Mouse (Mus musculus) heart, adult 18-20 months (tissue): ENCODE results near the gene Epb41l4b. TPM values are rescaled to one million over a fixed set of nuclear protein-coding genes. Genes with fewer than 3 reads are reported as not detected.

ENCODE experiments used
- DNase-seq, 2 experiments: peaks; one replicate each; pipeline ENCODE4 v3.0.0; 2021 to 2022; ENCODE audit warnings: mixed read lengths in 1 of 2
- total RNA-seq, 2 experiments: library from RNA; stranded (reverse); gene quantifications; 2 replicates each; pipeline ENCODE4 v1.2.3; 2021

Epb41l4b gene
- total RNA-seq, 2 experiments from 2014 or later, result 2.0 to 2.3 TPM

- no peak for DNase-seq
Observed at GRCm38 (mm10) chr4:57015032-57015431, 128.2 kb downstream of the Epb41l4b start.

DNA sequence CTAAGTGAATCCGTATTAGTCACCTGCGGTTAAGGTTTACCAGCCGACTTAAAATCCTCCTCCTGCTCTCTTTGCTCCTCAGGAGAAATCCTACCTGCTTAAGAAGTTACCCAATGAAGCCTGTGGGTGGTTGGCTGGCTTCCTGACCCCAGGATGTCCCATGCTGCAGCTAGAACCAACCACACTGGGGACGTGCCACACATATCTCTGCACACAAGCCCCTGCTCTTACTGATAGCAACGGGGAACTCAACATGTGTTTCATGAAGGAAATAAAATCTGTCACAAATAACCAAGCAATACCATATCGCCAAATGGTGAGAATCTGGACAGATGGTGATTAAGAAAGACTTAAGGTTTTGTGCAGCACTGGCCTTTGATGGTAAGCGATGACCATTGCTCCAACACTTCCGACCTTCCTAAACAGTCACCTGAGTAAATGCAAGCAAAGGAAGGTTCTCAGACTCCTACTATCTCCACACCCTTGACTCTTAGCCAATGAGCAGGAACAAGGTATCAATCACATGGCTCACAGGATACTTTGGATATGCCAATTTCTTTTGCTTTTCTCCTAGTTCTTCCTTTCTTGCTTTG, 131.7 kb downstream of the Epb41l4b start:
- no peak for DNase-seq

DNA sequence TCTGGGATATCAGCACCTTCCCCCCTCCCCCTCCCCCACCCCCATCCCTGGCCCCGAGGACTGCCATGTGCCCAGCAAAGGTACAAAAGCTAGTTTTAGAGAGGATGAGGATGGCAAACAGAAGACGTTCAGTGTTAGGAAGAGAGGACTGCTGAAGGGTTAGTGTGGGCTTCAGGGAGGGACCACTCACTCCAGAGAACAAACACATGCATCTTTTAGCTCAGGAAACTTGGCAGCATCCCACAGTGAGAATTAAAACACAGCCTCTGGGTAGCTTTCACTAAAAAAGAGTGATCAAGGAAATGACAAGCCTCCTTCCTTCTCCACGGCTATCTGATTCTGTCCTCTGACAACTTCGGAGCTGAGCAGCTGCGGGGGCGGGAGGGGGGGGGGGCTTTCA, 132.3 kb downstream of the Epb41l4b start:
- DNase-seq, result no peak

- DNase-seq, result peak; percentile 11 to 12
Observed at GRCm38 (mm10) chr4:57010425-57010824, 132.8 kb downstream of the Epb41l4b start.

DNA sequence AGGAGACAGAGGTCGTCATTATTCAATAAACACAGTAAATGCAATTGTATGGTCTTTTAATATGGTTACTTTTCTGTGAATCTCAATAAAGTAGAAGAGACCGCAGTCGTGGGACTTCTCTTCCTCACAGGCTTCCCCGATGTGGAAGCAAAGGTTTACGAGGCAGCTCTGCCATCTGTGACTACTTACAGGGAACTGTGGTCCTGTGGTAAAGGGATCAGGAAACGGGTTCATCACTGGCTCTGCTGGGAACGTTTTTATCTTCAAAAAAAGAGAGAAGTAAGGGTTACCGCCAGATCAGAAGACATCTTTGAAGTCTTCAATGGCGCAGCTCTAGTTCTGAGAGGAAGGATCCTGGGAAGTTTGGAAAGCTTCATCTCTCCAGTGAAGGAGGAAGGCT, 135.5 kb downstream of the Epb41l4b start:
- DNase-seq, result no peak

DNA sequence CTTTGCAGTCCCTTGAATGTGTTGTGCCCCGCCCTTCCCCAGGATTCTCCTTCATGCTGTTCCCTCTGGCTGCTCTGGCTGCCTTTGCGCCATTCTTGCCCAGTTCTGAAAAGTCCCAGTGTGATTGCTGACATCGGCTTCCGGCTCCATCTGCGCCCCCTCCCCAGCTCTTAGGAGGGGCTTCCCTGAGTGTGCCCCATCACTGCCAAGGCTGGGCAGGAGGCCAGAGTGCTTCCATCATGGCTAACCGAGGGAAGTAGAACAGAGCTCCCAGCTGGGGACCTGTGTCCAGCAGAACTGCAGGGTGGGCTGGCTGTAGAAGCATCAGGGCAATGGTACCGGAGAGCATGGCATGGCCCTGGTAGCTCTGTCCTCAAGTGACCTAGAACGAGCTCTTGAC, 138.2 kb downstream of the Epb41l4b start:
- no peak for DNase-seq

GRCm38 (mm10) chr4:57003886-57004285, 139.4 kb downstream of the Epb41l4b start:
- no peak for DNase-seq

DNA sequence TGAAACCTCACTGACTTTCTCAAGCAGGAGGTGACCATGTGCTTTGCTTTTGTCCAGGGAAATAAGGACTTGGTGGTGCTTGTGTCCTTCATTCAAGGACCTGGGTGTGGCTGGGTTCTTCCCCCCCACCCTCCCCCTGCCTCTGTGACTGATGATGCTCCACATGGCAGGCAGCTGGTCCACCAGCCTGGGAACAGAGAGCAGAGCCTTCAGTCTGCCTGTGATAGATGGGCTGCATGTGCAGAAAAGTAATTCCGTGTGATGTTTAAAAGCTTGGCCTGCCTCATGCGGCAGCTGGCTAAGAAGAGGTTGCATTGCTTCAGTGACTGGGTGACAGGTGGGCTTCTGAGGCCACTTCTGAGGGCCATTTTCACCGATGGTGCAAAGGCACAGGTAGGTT, 140.5 kb downstream of the Epb41l4b start:
- DNase-seq, result no peak

DNA sequence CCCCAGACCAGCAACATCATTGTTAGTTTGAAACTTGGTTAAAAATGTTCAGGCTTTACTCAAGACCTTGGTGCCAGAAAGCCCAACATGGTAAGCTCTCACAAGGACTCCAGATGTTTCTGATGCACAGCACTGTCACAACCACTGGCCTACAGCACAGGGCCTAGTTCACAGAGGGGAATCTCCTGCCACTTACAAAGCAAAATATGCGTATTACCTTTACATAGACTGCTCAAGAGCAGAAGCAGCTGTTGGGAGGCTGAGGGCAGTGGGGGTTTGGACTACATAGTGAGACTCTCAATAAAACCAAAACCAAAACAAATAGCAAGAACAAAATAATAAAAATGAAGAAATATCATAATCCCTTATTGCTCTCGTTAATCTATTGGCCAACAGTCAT, 141.8 kb downstream of the Epb41l4b start:
- no peak for DNase-seq

- no peak for DNase-seq
Observed at GRCm38 (mm10) chr4:56993331-56993730, 149.9 kb downstream of the Epb41l4b start.

GRCm38 (mm10) chr4:56991951-56992350, 151.3 kb downstream of the Epb41l4b start:
- no peak for DNase-seq

DNA sequence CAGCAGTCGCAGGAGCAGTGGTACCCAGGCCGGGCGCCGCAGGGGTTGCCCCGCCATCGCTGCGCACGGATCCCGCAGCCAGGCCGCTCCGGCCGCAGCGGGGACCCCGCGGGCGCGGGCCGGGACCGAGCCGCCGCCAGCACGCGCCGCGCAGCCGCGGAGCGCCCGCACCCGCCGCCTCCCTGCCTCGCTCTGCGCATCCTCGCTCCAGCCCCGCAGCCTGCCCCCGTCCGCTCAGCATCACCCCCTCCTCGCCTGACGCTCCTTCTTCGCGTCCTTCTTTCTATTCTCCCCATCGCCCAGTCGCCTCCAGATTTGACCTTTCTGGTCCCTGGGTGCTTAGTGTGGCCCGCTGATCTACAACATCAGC, 153.0 kb downstream of the Epb41l4b start, which contains the start of gene Frrs1l:
Gene Frrs1l, minus strand, starts transcription at position 177 of the 370 bp plus-strand sequence.
- no peak for DNase-seq

GRCm38 (mm10) chr4:56989431-56990214, 153.6 kb downstream of the Epb41l4b start:
- DNase-seq, result no peak

DNA sequence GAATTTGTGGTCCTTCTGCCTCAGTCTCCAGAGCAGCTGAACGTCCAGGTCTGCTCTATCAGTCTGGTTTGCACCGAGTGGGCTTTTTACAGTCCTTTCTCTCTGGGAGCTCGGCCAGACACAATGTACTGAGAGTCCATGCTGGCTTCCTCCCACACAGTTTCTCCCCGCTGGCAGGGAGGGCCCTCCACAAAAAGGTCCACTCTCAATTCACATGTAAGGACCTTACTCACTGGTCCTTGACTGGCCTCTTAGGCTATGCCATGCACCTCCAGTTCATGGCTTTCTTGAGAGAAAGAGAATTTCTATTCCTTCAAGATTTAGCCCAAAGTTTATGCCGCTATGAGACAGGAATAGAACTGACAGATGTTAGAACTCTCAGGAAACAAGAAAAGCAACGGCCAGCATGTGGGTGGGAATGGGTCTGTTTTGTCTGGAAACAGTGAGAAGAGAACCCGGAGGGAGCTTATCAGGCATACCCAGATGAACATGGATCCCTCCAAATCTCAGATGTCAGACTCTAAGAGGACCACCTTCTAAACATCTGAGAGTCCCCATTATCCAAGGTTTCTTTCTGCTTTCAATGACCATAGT, 177.6 kb downstream of the Epb41l4b start:
- DNase-seq, result peak in 1 of 2 experiments; percentile 35

DNA sequence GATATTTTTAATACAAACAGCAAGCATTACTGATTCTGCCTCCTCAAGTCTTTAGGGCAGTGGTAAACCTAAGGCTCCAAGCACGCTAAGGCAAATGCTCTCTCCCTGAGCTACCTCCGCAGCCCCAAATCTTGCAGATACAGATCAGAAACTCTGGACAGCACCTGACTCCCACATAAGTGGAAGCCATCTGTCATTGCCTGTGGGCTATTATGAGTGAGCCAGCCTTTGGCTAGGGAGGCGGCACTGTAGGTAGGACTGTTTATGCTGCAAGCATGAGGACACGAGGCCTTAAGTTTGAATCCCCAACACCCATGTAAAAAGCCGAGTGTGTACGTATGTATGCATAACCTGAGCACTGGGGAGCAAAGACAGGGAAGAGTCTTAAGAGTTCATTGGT, 179.6 kb downstream of the Epb41l4b start:
- DNase-seq, result no peak

GRCm38 (mm10) chr4:56961320-56961925, 181.8 kb downstream of the Epb41l4b start:
- DNase-seq, result peak; percentile 60 to 81

DNA sequence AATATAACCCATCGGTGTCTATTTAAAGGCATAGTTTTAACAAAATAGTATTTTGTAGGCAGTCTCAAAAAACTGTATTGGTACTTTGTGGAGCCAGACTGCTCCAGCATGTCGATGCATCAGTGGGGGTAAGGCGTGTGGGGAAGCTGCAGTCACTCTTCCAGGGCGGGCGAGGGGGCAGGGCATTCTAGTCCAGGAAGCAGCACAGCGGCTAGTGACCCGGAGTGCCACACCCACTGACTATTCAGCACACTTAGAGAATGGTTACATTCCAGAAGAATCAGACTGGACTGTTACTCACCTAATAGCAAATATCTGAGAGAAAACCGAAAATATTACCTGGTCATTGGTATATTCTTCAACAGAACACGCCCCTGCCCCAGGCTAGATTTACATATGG, 185.7 kb downstream of the Epb41l4b start:
- DNase-seq, result no peak

GRCm38 (mm10) chr4:56953235-56953634, 190.0 kb downstream of the Epb41l4b start:
- DNase-seq, result no peak

GRCm38 (mm10) chr4:56951701-56952100, 191.5 kb downstream of the Epb41l4b start:
- no peak for DNase-seq

GRCm38 (mm10) chr4:56949494-56949893, 193.7 kb downstream of the Epb41l4b start:
- peak in 1 of 2 experiments; percentile 59 for DNase-seq

DNA sequence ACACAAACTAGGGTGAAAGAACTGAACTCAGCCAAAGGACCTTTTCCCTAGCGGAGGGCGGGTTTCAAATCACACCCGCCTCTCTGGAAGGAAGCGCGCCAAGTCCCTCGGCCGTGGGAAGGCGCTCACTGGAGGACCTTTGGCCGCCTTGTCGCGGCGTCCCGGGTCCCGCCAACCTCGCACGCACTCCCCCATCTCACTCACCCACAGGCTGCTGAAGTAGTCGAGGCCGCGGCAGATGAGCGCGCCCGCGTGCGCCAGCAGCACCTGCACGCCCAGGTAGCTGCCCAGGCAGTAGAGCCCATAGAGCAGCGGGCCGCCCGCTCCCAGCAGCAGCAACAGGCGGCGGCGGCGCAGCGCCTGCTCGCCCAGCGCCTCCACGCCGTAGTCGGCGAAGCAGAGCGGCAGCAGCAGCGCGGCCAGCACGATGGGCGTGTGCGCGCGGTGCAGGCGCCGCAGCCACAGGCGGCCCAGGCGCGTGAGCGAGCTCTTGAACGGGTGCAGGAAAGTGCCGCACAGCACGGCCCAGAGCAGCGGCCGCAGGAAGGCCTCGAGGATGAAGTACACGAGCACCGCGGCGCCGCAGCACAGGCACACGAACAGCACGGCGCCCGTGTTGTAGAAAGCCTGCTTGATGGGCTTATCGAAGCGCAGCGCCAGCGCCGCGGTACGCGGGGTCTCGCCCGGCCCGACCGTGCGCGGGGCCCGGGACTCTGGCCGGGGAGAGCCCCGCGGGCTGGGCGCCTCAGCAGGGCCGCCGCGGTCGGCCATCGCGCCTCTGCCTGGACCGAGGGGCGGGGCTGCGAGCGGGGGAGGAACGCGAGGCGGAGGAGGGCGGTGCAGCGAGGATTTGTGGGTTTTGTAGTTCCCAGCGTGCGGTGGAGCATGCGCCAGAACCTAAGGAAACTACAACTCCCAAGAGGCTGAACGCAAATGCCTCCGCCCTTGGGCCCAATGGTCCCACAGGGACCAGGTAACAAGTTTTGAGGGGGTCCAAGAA, 196.3 kb downstream of the Epb41l4b start, which contains the start of gene Tmem245:
Gene Tmem245, minus strand, starts transcription at position 797 of the 1,000 bp plus-strand sequence.
- peak; percentile 95 to 97 for DNase-seq

DNA sequence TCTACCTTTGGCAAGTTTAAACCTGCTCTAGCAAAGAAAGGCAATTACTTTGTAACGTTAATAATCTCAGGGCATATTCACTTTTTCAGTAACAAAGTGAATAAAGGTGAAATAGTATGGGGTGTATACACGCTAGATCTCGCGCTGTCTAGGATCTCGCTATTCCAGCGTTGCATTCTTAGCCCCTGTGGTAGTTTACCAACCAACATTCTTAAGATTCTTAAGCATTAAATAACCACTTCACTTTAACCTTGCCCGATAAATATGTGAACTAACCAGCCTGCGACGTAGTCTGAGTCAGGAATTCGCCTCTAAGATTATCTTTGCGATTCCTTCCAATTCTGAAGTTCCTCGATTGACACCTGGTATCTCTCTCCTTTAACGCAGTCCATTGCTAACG, 197.1 kb downstream of the Epb41l4b start:
- no peak for DNase-seq
